Mouse (Mus musculus): ENCODE data around the gene Tmprss9.
"Not testable (repeated sequence)": the region's sequence is repeated elsewhere in the genome, so short reads cannot be mapped to it uniquely, and the experiment has no call there.

The Tmprss9 gene

GRCm38 (mm10) chr10:80871581-80871980 lies at the start of gene Tmprss9:
TSS of gene Tmprss9 (plus strand) at chr10:80871848.
- no peak for DNase-seq (ENCODE audit: low spot score)

DNA sequence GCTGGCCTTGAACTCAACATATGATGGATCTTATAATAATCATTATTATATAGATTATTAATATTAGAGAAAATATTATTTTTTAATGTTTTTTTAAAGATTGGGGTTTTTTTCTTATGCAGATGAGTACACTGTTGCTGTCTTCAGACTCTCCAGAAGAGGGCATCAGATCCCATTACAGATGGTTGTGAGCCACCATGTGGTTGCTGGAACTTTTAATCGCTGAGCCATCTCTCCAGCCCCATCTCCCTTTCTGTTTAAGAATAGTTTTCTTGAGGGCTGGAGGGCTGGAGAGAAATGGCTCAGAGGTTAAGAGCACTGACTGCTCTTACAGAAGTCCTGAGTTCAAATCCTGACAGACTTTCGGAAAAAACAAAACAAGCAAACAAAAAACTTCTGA lies 49.7 kb upstream of the Tmprss9 start:
- no peak for DNase-seq (ENCODE audit: low spot score)

DNA sequence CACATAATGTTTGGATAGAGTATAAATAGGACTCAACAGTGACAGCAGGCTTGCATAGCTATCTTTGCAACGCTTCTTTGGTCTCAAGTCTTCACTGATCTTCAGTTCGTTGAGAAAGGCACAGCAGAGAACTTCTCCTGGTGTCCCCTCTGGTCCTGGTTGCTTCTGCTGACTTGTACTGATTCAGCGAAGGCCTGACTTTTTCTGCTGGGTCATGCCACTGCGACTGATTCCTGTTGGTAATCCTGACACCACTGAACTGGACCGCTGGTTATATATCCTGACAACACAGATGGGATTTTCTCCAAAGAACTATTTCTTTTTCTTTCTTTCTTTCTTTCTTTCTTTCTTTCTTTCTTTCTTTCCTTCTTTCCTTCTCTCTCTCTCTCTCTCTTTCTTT lies 49.1 kb upstream of the Tmprss9 start:
- no peak for DNase-seq (ENCODE audit: low spot score)

DNA sequence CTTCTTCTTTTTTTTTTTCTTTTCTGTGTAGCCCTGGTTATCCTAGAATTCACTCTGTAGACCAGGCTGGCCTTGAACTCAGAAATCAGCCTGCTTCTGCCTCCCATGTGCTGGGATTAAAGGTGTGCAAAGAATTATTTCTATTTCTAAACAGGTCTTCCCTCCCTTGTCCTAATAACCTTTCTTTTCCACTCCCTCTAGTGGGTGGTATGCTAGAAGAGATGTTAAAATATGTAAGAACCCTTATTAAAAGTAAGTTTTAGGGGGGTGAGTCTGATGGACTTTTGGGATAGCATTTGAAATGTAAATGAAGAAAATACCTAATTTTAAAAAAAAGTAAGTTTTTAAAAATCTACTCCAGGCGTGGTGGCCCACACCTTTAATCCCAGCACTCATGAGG lies 48.3 kb upstream of the Tmprss9 start:
- DNase-seq (ENCODE audit: low spot score) = no peak

- DNase-seq (ENCODE audit: low spot score) = no peak
Measured at GRCm38 (mm10) chr10:80823847-80824643, 47.6 kb upstream of the Tmprss9 start.

GRCm38 (mm10) chr10:80824827-80825226 lies 46.8 kb upstream of the Tmprss9 start:
- DNase-seq (ENCODE audit: low spot score) = no peak

GRCm38 (mm10) chr10:80826151-80827062 lies 45.2 kb upstream of the Tmprss9 start, which contains the start of gene Oaz1:
TSS of gene Oaz1 (plus strand) at chr10:80826656.
- peak; percentile 96 for DNase-seq (ENCODE audit: low spot score)

DNA sequence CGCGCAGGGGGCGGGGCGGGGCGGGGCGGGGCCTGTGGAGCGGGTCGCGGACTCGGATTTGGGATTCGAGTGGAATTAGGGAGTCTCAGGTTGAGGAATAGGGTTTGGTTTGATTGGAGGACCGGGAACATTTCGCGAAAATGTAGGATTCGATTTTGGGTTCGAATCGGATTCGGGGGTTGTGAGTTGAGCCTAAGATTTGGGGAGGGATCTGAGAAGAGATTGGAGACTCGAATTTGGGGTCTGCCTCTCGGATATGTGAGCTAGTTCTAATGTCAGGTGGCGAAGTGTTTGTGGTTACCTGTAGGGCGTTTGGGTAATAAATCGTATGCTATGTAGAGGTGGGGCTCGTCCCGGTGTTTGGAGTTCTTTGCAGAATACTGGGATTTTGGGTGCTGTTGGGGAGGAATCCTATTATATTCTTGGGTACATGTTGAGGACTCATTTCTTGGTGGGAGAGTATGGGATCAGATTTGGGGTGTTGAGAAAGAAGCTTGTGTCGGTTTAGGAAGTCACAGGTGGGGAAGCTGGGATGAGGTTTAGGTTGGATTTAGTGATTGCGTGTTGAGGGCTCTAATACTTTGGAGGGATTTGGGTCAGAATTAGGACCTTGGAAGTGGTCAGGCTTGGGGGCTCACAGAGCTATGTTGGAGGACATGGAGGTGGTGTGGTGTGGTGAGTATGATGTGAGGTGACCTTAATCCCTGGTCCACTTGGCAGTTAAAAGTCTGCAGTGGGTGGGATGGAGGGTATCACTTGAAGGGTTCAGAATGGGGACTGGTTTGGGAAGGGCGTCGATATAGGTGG lies 44.4 kb upstream of the Tmprss9 start:
- no peak for DNase-seq (ENCODE audit: low spot score)

DNA sequence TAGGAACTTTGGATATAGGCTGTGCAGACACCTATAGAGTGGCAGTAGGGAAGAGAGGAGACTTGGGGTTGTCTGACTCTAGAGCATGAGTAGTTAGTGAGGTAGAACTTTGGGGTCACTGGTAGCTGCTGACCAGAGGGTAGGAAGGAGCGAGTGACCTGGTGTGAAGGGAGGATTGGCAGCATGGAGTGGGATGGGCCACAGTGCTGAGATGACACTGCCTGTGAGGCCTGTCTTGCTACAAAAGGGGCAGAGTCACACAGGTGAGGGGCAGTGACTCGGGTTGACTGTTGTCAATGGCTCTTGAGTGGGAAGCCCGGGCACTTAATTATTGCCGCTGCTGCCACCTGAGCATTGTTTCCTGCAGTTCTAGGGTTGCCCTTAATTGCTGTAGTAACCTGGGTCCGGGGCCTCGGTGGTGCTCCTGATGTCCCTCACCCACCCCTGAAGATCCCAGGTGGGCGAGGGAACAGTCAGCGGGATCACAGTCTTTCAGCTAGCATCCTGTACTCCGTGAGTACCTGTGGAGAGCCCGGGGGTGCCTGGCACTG lies 43.7 kb upstream of the Tmprss9 start:
- DNase-seq (ENCODE audit: low spot score) = no peak

- not testable (repeated sequence) for DNase-seq (ENCODE audit: low spot score)
Measured at GRCm38 (mm10) chr10:80828587-80828986, 43.1 kb upstream of the Tmprss9 start.

DNA sequence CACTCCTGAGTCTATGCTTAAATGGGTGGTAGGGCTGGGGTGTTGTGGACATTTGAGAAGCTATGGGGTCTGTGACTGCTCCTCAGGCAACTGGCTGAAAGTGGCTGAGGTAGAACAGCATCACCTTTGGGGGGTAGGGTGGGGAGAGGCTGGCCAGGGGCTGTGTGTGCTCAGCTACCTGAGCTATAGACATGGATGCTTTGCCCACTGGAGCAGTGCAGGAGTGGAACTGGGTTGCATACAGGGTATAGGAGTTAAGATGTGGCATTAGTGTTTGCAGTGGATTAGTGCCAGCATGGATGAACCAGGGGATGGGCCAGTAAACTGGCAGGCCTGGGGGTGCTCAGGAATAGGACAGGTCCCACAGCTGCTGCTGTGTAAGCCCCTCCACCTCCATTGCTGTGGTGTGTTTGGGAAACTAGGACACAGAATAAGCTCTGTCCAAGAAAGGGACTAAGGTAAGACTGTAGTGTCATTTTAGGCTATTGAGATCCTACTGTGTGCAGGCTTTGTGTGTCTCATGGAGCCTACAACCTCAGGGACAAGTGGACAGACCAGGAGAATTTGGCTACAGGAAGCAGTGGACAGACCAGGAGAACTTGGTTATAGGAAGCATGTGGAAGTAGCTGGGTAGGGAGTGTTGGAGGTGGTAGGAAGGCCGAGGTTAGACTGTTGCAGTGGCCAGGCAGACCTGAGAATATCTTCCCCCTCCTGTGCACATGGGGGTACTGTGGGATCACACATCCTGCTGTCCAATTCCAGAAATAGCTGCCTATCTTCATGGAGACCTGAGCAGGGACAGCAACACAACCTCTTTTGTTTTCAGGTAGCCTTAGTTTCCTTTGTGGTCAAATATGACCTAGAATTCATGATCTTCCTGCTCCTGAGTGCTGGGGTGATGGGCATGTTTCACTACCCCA lies 42.0 kb upstream of the Tmprss9 start:
- DNase-seq (ENCODE audit: low spot score) = no peak

- no peak for DNase-seq (ENCODE audit: low spot score)
Measured at GRCm38 (mm10) chr10:80831136-80831535, 40.5 kb upstream of the Tmprss9 start.

- no peak for DNase-seq (ENCODE audit: low spot score)
Measured at GRCm38 (mm10) chr10:80832818-80833217, 38.8 kb upstream of the Tmprss9 start.

- DNase-seq (ENCODE audit: low spot score) = no peak
Measured at GRCm38 (mm10) chr10:80835617-80836016, 36.0 kb upstream of the Tmprss9 start.

- no peak for DNase-seq (ENCODE audit: low spot score)
Measured at GRCm38 (mm10) chr10:80836949-80837379, 34.7 kb upstream of the Tmprss9 start.

GRCm38 (mm10) chr10:80837827-80838226 lies 33.8 kb upstream of the Tmprss9 start:
- DNase-seq (ENCODE audit: low spot score) = no peak

DNA sequence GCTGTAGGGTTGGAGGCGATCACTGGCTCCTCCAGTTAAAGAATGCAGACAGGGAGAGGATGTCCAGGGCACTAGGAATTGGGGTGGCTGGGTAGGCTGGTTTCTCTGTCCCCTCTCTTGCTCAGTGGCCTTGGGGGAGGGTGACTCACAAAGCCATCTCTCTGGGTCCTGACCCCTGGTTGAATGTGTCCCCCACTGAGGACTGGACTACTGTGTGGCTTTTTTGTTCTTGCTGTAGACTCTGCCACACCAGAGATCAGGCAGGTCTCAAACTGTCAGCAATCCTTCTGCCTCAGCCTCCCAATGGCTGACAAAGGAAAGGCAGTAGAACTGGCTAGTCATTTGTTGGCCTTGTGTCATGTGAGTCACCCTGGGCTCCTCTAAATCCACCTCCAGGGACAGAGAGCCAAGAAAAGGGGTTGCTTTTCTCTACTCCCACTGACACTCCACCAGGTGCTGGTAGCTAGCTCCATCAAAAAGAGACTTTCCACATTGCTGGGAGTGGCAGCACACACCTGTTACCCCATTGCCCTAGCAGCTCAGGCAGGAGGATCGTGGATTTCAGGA lies 33.2 kb upstream of the Tmprss9 start:
- DNase-seq (ENCODE audit: low spot score) = no peak

GRCm38 (mm10) chr10:80839848-80840247 lies 31.8 kb upstream of the Tmprss9 start:
- DNase-seq (ENCODE audit: low spot score) = no peak

DNA sequence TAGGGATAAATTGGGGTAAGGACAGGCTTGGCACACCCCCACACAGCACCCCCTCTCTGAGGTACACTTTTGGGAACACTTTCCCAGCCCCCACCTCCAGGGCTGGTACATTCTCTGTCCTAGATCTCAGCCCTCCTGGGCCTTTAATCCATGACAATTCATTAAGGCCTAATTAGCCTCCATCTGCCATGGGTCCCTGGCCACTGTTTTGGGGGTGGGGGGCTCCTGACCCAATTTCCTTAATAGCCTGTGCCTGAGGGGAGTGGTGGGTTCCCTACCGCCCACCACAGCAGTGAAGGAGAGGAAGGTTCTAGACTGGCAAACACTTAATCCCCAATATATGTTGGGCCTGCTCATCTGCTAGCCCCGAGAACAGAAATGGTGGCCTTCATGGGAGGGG lies 30.0 kb upstream of the Tmprss9 start:
- DNase-seq (ENCODE audit: low spot score) = no peak

DNA sequence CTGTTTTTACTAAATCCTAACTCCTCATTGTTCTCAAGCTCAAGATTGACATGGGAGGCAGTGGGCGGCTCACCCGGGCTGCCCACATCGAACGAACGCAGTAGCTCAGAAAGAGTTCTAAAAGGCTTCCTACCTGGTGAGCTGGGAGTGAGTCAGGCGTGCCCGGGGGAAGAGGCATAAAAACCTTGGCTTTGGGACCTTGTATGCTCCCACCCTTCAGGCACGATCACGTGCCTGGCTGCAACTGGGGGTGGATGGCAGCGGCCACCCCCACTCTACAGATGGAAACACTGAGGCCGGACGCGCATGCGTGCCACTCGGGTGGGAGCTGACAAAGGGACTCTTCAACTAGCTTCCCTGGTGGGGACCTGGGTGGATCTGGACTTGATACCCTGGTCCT lies 29.3 kb upstream of the Tmprss9 start:
- DNase-seq (ENCODE audit: low spot score) = no peak
